Mouse (Mus musculus): ENCODE results near the gene Lrwd1. TPM values are rescaled to one million over a fixed set of nuclear protein-coding genes. Genes with fewer than 3 reads are reported as not detected.

Gene Lrwd1
- total RNA-seq (2014; rRNA removed) (5.3 and 6.7 TPM in 2 replicates), polyA plus RNA-seq (2012; rRNA removed) (9.9 and 14.9 TPM in 2 replicates)

DNA sequence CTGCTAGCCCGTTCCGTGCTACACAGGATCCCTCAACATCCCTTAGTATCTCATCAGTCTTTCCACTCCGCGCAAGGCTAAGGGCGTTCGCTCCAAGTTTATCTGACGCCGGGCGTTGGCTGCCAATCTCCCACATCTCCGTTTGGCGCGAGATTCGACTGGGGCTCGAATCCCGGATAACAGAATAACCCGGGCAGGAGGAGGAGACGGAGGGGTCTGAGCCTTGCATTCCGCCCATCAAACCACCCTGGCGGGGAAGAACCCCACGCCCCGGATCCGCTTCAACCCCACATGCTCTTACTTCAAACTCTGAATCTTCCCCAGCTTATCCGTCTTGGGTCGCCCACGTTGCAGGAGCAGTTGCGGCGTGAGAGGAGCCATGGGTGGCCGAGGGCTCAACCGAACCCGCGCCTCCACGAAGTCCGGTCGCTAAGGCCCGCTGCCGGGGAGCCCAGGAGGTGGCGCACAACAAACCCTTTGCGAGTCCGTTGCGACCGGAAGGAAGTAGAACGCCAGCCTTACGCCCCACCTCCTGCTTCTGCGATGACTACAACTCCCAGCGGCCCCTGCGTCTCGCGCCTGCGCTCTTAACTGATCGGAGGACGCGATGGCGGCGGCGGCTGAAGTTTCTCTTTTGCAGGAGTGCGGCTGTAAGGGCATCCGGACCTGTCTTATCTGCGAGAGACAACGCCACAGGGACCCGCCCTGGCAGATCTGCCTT, at the start of gene Lrwd1, which contains the start of gene Alkbh4:
Gene Lrwd1 (minus strand): TSS at position 504 of the 721 bp plus-strand sequence.
Gene Alkbh4 (plus strand): TSS at position 576 of the 721 bp plus-strand sequence.
- TF ChIP-seq POLR2A (IDR thresholded peaks at IDR 0.05; ENCODE audit: extremely low read depth, insufficient read depth, low read length) (peak; percentile 58; the same call in 1 of the 2 replicates), CTCF (IDR thresholded peaks at IDR 0.05; ENCODE audit: low read depth, low read length) (peak; percentile 76)
- H3K4me1 ChIP-seq (ENCODE audit: control insufficient read depth, insufficient read depth, low read length) = peaks cover 6% of the 10 kb centered on the region; the same call in 1 of the 2 replicates
- peak within 1 kb of the TSS; percentile 72 for H3K4me3 ChIP-seq (ENCODE audit: insufficient read depth, low read depth, low read length)
- DNase-seq (ENCODE audit: extremely low read depth, low read depth, low spot score) = peak; percentile 89
- H3K79me2 ChIP-seq (ENCODE audit: control insufficient read depth, insufficient read depth, low read length) = no peaks in the 10 kb centered on the region
- under 1% methylated on average over 60 of the region's 60 CpGs for WGBS
- H3K36me3 ChIP-seq (ENCODE audit: control insufficient read depth, insufficient read depth, low read length) = peaks cover 5% of the 10 kb centered on the region; the same call in 1 of the 2 replicates
- H3K27me3 ChIP-seq (ENCODE audit: control insufficient read depth, insufficient read depth, low read length) = no peaks in the 10 kb centered on the region
- peak within 1 kb of the TSS; percentile 74 for H3K9ac ChIP-seq (ENCODE audit: low read depth, low read length)
- peak within 1 kb of the TSS; percentile 61 for H3K27ac ChIP-seq (replicated peaks; ENCODE audit: insufficient read depth, low read depth, low read length)

DNA sequence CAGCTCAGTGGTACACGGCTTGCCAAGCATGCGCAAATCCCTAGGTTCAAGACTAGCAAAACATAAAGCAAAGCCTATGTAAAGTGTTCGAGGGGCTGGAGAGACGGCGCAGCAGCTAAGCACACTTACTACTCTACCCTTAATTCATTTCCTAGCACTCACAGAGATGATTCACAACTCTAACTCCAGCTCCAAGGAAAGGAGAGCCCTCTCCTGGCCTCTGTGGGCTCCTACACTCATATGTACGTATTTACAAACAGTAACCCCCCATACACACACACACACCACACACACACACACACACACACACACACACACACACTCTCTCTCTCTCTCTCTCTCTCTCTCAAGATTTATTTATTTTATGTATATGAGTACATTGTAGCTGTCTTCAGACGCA, 47.9 kb upstream of the Lrwd1 start:
- H3K27ac ChIP-seq (replicated peaks; ENCODE audit: insufficient read depth, low read depth, low read length) = no peak overlapping the region
- no peaks in the 10 kb centered on the region for H3K4me1 ChIP-seq (ENCODE audit: control insufficient read depth, insufficient read depth, low read length)
- H3K27me3 ChIP-seq (ENCODE audit: control insufficient read depth, insufficient read depth, low read length) = no peaks in the 10 kb centered on the region
- TF ChIP-seq CTCF (IDR thresholded peaks at IDR 0.05; ENCODE audit: low read depth, low read length) (no peak), POLR2A (IDR thresholded peaks at IDR 0.05; ENCODE audit: extremely low read depth, insufficient read depth, low read length) (no peak)
- WGBS = 95% methylated on average over 7 of the region's 7 CpGs
- no peak overlapping the region for H3K4me3 ChIP-seq (ENCODE audit: insufficient read depth, low read depth, low read length)
- H3K79me2 ChIP-seq (ENCODE audit: control insufficient read depth, insufficient read depth, low read length) = no peaks in the 10 kb centered on the region
- no peak overlapping the region for H3K9ac ChIP-seq (ENCODE audit: low read depth, low read length)
- peaks cover 14% of the 10 kb centered on the region for H3K36me3 ChIP-seq (ENCODE audit: control insufficient read depth, insufficient read depth, low read length)
- no peak for DNase-seq (ENCODE audit: extremely low read depth, low read depth, low spot score)

DNA sequence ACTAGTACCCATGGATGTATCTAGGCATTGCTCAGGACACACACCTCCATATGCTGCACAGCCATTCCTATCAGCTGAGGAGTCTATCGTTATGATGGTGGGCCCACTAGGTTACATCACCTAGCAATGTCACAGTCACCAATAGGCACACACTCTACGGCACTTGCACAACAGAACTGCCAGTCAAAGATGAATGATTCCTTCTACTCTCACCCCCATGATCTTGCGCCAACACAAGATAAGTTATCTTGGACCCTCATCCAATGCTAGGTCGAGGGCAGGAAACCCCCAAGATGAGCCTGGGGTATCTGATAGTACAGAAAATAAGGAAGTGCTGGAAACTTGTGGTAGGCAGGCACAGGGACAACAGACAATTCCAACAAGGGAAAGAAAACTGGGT, 47.0 kb upstream of the Lrwd1 start:
- TF ChIP-seq POLR2A (IDR thresholded peaks at IDR 0.05; ENCODE audit: extremely low read depth, insufficient read depth, low read length) (no peak), CTCF (IDR thresholded peaks at IDR 0.05; ENCODE audit: low read depth, low read length) (no peak)
- 86% methylated on average over 4 of the region's 4 CpGs for WGBS
- Histone ChIP-seq H3K4me3 (ENCODE audit: insufficient read depth, low read depth, low read length) (no peak overlapping the region), H3K79me2 (ENCODE audit: control insufficient read depth, insufficient read depth, low read length) (no peaks in the 10 kb centered on the region), H3K27ac (replicated peaks; ENCODE audit: insufficient read depth, low read depth, low read length) (no peak overlapping the region), H3K4me1 (ENCODE audit: control insufficient read depth, insufficient read depth, low read length) (no peaks in the 10 kb centered on the region), H3K9ac (ENCODE audit: low read depth, low read length) (no peak overlapping the region), H3K36me3 (ENCODE audit: control insufficient read depth, insufficient read depth, low read length) (peaks cover 8% of the 10 kb centered on the region), H3K27me3 (ENCODE audit: control insufficient read depth, insufficient read depth, low read length) (no peaks in the 10 kb centered on the region)
- DNase-seq (ENCODE audit: extremely low read depth, low read depth, low spot score) = no peak

DNA sequence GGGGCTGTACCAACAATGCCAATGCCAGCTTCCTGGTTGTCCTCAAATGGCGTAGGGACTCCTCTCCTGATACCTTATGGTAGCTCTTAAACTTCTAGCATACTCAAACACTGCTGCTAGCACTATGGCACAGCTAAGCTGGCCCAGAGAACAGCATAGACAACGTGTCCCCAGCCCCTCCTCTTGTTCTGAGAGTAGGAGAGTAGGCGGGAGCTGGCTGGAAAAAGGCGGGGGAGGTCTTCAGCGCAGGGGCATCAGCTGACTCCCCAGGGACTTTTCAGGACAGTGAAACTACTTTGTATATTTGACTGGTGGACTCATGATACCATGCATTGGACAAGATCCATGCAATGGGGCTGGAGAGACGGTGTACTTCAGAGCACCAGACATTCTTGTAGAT, 46.2 kb upstream of the Lrwd1 start:
- Histone ChIP-seq H3K27ac (replicated peaks; ENCODE audit: insufficient read depth, low read depth, low read length) (no peak overlapping the region), H3K9ac (ENCODE audit: low read depth, low read length) (no peak overlapping the region), H3K79me2 (ENCODE audit: control insufficient read depth, insufficient read depth, low read length) (no peaks in the 10 kb centered on the region), H3K4me1 (ENCODE audit: control insufficient read depth, insufficient read depth, low read length) (no peaks in the 10 kb centered on the region), H3K27me3 (ENCODE audit: control insufficient read depth, insufficient read depth, low read length) (no peaks in the 10 kb centered on the region), H3K4me3 (ENCODE audit: insufficient read depth, low read depth, low read length) (no peak overlapping the region), H3K36me3 (ENCODE audit: control insufficient read depth, insufficient read depth, low read length) (peaks cover 8% of the 10 kb centered on the region; the same call in 1 of the 2 replicates)
- TF ChIP-seq POLR2A (IDR thresholded peaks at IDR 0.05; ENCODE audit: extremely low read depth, insufficient read depth, low read length) (no peak), CTCF (IDR thresholded peaks at IDR 0.05; ENCODE audit: low read depth, low read length) (no peak)
- WGBS = 93% methylated on average over 6 of the region's 6 CpGs
- no peak for DNase-seq (ENCODE audit: extremely low read depth, low read depth, low spot score)

DNA sequence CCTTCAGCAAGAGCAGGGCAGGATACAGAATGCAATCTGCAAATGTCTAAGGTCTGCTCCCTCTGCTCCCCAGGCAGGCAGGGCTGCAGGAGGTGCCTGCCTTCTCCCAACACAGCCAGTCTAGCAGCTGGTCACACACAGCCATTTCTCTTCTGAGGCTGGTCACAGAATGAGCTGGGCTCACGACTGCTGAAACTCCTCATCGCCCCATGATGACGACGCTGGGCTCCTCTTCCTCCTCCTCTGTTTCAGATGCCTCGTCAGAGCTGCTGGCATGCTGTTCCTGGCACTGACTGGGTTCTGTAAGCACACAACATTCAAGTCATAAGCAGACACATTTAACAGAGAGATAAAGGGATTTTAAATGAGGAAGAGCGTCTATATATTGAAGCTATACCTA, 45.3 kb upstream of the Lrwd1 start:
- H3K36me3 ChIP-seq (ENCODE audit: control insufficient read depth, insufficient read depth, low read length) = peaks cover 8% of the 10 kb centered on the region; the same call in 1 of the 2 replicates

DNA sequence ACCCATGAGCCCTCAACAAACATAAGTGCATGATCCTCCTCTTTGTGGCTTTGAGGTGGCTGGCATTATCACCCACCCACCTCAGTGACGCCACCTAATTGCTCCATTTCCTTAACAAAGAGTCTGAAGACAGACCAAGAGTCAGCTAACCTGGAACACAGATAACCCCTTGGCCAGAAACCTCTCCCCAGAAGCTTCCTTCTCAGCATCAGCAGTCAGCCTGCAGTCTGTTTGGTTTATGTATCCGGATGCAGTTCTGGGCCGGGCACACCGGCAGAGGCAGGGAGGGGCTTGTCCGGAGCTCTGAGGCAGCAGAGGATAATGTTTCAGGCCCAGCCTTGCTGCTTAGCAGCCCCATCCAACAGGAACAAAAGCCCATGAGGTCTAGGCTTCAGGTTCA, 43.7 kb upstream of the Lrwd1 start:
- Histone ChIP-seq H3K79me2 (ENCODE audit: control insufficient read depth, insufficient read depth, low read length) (no peaks in the 10 kb centered on the region), H3K36me3 (ENCODE audit: control insufficient read depth, insufficient read depth, low read length) (peaks cover 8% of the 10 kb centered on the region; the same call in 1 of the 2 replicates), H3K4me1 (ENCODE audit: control insufficient read depth, insufficient read depth, low read length) (no peaks in the 10 kb centered on the region), H3K4me3 (ENCODE audit: insufficient read depth, low read depth, low read length) (no peak overlapping the region), H3K27me3 (ENCODE audit: control insufficient read depth, insufficient read depth, low read length) (no peaks in the 10 kb centered on the region), H3K9ac (ENCODE audit: low read depth, low read length) (no peak overlapping the region), H3K27ac (replicated peaks; ENCODE audit: insufficient read depth, low read depth, low read length) (no peak overlapping the region)
- no peak for DNase-seq (ENCODE audit: extremely low read depth, low read depth, low spot score)
- 86% methylated on average over 5 of the region's 5 CpGs for WGBS
- TF ChIP-seq POLR2A (IDR thresholded peaks at IDR 0.05; ENCODE audit: extremely low read depth, insufficient read depth, low read length) = no peak
- no peak for TF ChIP-seq CTCF (IDR thresholded peaks at IDR 0.05; ENCODE audit: low read depth, low read length)

More for the DNA sequence above, 45.3 kb upstream of the Lrwd1 start:
- H3K4me1 ChIP-seq (ENCODE audit: control insufficient read depth, insufficient read depth, low read length) = no peaks in the 10 kb centered on the region
- DNase-seq (ENCODE audit: extremely low read depth, low read depth, low spot score) = no peak
- H3K27ac ChIP-seq (replicated peaks; ENCODE audit: insufficient read depth, low read depth, low read length) = no peak overlapping the region
- no peaks in the 10 kb centered on the region for H3K79me2 ChIP-seq (ENCODE audit: control insufficient read depth, insufficient read depth, low read length)
- H3K9ac ChIP-seq (ENCODE audit: low read depth, low read length) = no peak overlapping the region
- 91% methylated on average over 6 of the region's 6 CpGs for WGBS
- no peaks in the 10 kb centered on the region for H3K27me3 ChIP-seq (ENCODE audit: control insufficient read depth, insufficient read depth, low read length)
- no peak overlapping the region for H3K4me3 ChIP-seq (ENCODE audit: insufficient read depth, low read depth, low read length)
- TF ChIP-seq POLR2A (IDR thresholded peaks at IDR 0.05; ENCODE audit: extremely low read depth, insufficient read depth, low read length) = no peak
- TF ChIP-seq CTCF (IDR thresholded peaks at IDR 0.05; ENCODE audit: low read depth, low read length) = no peak

Measured in liver, adult 2 months (tissue).